Mouse (Mus musculus) ZHBTc4 (cell line): ENCODE measurements around the gene Zfp558.
"Not testable (repeated sequence)": the region's sequence is repeated elsewhere in the genome, so short reads cannot be mapped to it uniquely, and the experiment has no call there.

Experiments
- DNase-seq: peaks from one replicate; pipeline ENCODE4 v3.0.0-alpha.2; 2011; ENCODE audit warnings: low read depth, low spot score

Gene Zfp558

GRCm38 (mm10) chr9:18478168-18478567, at the start of gene Zfp558, which contains the start of gene Mbd3l1:
Gene Zfp558 (minus strand): TSS chr9:18478268.
Gene Mbd3l1 (plus strand): TSS chr9:18478359.
- no peak for DNase-seq

- DNase-seq: peak; percentile 72
Measured at GRCm38 (mm10) chr9:18508098-18508497, 30.0 kb upstream of the Zfp558 start.

- peak; percentile 92 for DNase-seq
Measured at GRCm38 (mm10) chr9:18473324-18474128, 4.5 kb downstream of the Zfp558 start.

- no peak for DNase-seq
Measured at GRCm38 (mm10) chr9:18468005-18468404, 10.1 kb downstream of the Zfp558 start.

GRCm38 (mm10) chr9:18467350-18467749, 10.7 kb downstream of the Zfp558 start:
- peak; percentile 21 for DNase-seq

GRCm38 (mm10) chr9:18456520-18456919, 21.5 kb downstream of the Zfp558 start:
- DNase-seq: no peak

GRCm38 (mm10) chr9:18431687-18432086, 46.4 kb downstream of the Zfp558 start:
- no peak for DNase-seq

GRCm38 (mm10) chr9:18430354-18430753, 47.7 kb downstream of the Zfp558 start, which contains the start of gene Mbd3l2:
Gene Mbd3l2 (plus strand): TSS chr9:18430654.
- no peak for DNase-seq

GRCm38 (mm10) chr9:18412371-18412770, 65.7 kb downstream of the Zfp558 start:
- DNase-seq: not testable (repeated sequence)
